Mouse (Mus musculus): Measurements from ENCODE around the gene Ncam2.

DNA sequence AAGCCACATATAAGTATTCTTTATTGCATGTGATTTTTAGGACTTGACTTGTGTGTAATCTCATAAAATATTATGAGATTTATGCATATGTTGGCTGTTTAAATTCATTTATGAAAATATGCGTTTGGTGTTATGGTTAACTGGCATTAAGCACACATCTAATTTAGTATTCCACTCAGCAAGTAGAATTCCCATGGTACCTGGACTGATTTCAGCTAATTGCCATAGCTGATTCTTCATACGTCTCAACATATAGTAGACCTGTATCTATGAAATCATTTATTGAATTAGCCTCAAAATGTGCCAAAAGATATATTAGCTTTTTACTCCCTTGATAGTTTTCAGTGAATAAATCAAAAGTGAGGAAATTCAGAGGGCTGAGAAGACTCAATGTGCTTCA is 302.1 kb downstream of the Ncam2 start:
- no peak for TF ChIP-seq CEBPB (IDR thresholded peaks at IDR 0.05; ENCODE audit: insufficient read depth, poor library complexity, severe bottlenecking)
- TF ChIP-seq SRF (IDR thresholded peaks at IDR 0.05; ENCODE audit: control insufficient read depth, insufficient read length, low read depth), result no peak
- TF ChIP-seq MYOD1 (IDR thresholded peaks at IDR 0.05; ENCODE audit: control insufficient read depth in 1 of 3, insufficient read length in 2 of 3, low read depth in 2 of 3), result no peak
- TF ChIP-seq POLR2AphosphoS2 (IDR thresholded peaks at IDR 0.05; ENCODE audit: insufficient read length, low read depth), result no peak
- TF ChIP-seq POLR2A (IDR thresholded peaks at IDR 0.05; ENCODE audit: insufficient read length, low read depth), result no peak
- no peak for TF ChIP-seq TCF3 (IDR thresholded peaks at IDR 0.05; ENCODE audit: insufficient read length, low read depth)
- no peak for TF ChIP-seq USF1 (IDR thresholded peaks at IDR 0.05; ENCODE audit: low read depth)
- TF ChIP-seq E2F4 (IDR thresholded peaks at IDR 0.05; ENCODE audit: insufficient read depth), result no peak
- no peak for TF ChIP-seq MYOG (IDR thresholded peaks at IDR 0.05; ENCODE audit: control insufficient read depth in 1 of 3, insufficient read depth in 1 of 3, insufficient read length in 2 of 3, low read depth in 2 of 3)
- TF ChIP-seq MAX (IDR thresholded peaks at IDR 0.05; ENCODE audit: low read depth), result no peak
- TF ChIP-seq REST (IDR thresholded peaks at IDR 0.05; ENCODE audit: insufficient read depth, insufficient read length), result no peak
- no peak for TF ChIP-seq TCF12 (IDR thresholded peaks at IDR 0.05; ENCODE audit: insufficient read depth, poor library complexity, severe bottlenecking)
